Mouse (Mus musculus) WW6 (cell line): ENCODE results near the gene Ergic3.

Experiments
- DNase-seq: peaks from one replicate; pipeline ENCODE4 v3.0.0-alpha.2; 2013; ENCODE audit warnings: low read depth, low spot score

Gene Ergic3

DNA sequence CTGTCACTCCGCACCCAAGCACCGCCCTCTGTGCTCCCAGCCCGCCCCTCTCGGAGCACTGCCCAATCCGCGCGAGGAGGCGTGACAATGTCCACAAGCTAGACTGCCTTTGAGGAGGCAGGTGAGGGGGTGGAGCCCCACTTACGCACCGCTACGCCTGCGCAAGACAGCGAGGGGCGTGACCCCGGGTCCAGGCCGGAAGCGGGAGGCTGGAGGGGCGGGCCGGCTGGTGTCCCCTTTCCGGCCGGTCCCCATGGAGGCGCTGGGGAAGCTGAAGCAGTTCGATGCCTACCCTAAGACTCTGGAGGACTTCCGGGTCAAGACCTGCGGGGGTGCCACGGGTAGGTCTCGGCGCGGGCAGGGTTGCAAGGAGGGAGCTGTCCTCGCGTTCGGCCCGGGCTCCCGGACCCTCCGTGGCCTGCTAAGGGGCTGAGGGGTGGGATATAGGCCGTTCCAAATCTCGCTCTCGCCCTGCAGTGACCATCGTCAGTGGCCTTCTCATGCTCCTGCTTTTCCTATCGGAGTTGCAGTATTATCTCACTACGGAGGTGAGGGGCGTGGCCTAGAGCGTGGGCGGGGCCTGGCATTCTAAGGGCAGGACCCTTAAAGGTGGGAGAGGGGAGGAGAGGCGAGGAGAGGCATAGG is at the start of gene Ergic3, which contains the start of gene 6430550D23Rik:
TSS of gene Ergic3 (plus strand) at position 158 of the 645 bp plus-strand sequence.
TSS of gene 6430550D23Rik (minus strand) at position 90 of the 645 bp plus-strand sequence.
- DNase-seq = peak; percentile 98

DNA sequence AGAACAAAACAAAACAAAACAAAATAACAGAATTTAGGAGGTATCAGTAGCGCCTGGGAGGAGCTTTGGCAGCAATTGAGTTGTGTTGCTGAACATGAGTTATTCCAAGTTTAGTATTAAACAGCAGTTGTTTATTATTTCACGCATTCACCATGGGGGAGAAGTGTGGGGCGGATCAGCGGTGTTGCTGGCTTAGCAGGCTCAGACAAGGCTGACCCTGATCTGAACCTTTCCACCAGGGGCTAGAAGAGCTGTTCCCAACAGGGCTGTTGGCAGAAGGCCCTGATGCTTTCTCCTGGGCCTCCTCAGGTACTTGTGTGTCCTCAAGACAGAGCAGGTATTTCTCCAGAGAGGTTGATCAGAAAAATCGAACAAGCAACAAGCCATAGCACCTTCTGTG is 47.9 kb upstream of the Ergic3 start:
- DNase-seq = no peak

DNA sequence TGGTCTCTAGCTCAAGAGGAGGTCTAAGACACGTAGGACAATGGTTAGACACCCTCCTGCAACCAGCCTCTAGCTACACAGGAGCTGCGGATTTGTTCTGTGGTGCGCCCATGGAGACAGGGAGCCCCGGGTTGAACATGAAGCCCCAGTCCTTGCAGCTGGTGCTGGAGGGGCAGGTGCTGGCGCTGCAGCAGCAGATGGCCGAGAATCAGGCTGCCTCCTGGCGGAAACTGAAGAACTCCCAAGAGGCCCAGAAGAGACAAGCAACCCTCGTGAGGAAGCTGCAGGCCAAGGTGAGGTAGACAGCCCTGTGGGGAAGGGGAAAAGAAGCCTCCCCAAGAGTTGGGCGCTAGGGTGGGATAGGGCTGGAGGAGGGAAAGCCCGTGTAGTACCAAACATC is 46.0 kb upstream of the Ergic3 start:
- no peak for DNase-seq

DNA sequence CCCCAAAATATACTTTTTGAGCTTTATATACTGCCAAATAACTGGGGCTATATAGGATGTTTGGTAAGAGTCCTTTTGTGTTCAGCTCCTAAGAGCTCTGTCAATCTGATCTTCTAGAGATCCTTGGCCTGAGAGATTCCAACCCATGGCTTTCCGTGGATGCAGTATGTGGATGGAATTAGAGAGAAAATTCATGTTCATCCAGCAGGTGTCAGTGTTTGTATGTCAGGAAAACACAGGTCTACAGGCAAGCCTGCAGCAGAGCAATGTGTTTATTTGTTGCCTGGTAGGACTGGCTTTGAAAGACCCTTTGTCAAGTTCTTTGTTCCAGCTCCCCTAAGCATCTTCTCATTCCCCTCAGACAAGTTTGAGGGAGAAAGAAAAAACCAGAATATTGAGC is 44.9 kb upstream of the Ergic3 start:
- DNase-seq = no peak

DNA sequence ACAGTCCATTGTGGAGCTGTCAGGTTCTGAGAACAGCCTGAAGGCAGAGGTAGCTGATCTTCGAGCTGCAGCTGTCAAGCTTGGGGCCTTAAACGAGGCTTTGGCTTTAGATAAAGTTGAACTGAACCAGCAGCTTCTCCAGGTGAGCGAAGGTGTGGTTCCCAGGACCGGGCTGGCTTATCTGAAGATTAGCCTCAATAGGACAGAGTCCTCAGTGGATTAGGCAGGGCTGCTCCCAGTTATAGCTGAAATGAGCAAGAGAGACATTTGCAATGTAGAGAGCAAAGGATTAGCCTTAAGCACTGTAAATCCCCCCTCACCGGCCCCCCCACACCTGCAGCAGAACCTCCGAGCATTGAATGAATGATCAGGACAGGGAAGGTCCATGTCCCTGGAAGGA is 34.5 kb upstream of the Ergic3 start:
- no peak for DNase-seq

DNA sequence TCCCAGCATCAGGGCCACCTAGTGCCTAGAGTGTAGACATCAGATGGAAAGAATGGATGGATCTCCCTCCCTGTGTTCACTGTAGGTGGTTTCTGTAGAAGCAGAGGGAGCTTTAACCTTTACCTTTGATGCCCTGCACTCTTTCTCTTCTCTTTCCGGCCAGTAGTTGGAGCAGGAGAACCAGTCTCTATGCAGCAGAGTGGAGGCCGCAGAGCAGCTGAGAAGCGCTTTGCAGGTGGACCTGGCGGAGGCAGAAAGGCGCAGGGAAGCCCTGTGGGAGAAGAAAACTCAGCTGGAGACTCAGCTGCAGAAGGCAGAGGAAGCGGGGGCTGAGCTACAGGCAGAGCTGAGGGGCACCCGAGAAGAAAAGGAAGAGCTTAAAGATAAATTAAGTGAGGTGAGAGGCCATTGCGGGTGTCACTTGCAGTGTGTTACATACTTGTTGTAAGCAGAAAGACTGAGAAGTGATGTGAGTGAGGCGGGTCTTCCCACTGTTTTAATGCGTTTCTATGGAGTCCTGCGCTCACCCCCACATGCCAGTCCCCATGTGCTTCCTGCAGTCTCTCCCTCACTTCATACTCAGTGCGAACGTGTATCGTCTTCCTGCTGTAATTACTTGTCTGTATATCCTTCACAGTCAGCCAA is 33.6 kb upstream of the Ergic3 start:
- DNase-seq = no peak

DNA sequence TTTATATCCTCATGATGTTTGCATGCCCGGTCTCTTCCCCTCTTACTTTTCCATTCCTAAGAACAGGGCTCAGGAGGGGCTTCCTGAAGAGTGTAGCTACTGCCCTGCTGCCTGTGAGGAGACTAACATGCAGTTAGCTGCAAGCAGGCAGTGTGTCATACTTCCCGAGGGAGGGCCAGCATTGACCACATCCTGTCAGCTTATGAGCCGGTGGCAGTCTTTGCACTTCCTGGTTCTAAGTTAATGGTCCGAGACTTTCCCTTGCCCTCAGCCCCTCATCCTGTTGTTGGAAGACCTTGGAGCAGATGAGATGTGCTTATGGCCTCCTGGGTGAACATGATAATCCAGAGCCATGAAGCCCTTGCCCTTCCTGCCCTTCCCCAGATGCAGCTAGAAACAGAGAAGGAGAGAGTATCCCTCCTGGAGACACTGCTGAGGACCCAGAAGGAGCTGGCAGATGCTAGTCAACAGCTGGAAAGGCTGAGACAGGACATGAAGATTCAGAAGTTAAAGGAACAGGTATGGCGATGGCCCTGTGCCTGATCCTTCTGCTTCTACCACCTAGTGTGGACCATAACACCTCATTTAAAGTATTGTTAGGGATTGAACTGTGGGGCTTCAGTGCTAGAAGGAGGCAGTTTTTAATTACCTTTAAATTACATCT is 28.4 kb upstream of the Ergic3 start:
- DNase-seq = no peak

DNA sequence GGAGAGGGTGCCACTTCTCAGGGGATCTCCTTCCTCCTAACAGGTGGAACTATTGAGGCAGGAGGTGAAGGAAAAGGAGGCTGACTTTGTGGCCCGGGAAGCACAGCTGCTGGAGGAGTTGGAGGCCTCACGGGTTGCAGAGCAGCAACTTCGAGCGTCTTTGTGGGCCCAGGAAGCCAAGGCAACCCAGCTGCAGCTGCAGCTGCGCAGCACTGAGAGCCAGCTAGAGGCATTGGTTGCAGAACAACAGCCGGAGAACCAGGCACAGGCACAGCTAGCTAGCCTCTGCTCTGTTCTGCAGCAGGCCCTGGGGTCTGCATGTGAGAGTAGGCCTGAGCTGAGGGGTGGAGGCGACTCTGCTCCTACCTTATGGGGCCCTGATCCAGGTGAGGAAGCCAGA is 22.1 kb upstream of the Ergic3 start:
- no peak for DNase-seq

DNA sequence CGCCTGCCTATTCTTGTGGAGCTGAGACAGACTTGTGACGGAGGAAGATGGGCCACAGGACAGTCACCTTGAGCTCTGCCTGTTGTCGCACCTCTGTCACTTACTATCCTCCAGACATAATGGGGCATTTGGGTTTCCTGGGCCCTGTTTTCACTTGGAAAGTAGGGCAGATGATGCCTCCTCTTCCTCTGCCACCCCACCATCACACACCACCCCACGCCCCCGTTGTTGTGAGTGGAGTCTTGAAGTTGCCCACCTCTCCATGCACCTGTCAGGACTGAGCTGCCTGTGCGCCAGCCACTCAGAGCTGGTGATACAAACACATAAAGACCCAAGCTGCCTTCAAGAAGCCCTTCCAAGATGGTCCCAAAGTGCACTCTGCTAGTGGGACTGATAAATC is 20.7 kb upstream of the Ergic3 start:
- DNase-seq = no peak

DNA sequence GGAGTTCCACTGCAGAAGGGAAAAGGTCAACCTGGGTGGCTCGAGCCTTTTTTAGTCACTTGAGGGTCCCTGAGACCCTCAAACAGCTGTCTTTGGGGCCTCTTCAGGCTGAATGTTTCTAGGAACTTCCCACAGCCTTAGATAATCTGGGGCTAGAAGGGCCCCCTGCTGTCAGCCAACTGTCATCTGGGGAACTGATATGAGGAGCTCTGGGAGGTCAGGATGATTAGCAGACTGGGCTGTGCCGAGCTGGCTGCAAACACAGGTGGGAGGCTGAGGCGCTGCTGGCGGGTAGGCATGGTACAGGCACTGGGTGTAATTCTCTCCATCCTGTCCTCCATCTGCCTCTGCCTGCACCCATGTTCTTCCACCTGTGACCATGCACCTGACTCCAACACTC is 18.8 kb upstream of the Ergic3 start:
- no peak for DNase-seq

DNA sequence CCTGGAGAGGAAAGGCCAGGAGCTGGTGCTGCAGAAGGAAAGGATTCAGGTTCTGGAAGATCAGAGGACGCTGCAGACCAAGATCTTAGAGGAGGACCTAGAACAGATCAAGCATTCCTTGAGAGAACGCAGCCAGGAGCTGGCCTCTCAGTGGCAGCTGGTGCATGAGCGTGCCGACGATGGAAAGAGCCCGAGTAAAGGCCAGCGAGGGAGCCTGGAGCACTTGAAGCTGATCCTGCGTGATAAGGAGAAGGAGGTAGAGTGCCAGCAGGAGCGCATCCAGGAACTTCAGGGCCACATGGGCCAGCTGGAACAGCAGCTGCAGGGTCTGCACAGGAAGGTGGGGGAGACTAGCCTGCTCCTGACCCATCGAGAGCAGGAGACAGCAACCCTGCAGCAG is 16.7 kb upstream of the Ergic3 start:
- no peak for DNase-seq

DNA sequence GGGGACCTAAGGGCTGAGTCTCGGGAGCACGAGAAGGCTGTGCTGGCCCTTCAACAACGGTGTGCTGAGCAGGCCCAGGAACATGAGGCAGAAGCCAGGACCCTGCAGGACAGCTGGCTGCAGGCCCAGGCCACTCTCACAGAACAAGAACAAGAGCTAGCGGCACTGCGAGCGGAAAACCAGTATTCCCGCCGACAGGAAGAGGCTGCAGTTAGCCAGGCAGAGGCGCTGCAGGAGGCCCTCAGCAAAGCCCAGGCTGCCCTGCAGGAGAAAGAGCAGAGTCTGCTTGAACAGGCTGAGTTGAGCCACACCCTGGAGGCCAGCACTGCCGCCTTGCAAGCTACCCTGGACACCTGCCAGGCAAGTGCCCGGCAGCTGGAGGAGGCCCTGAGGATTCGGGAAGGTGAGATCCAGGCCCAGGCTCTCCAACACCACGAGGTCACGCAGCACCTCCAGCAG is 16.0 kb upstream of the Ergic3 start:
- DNase-seq = no peak

DNA sequence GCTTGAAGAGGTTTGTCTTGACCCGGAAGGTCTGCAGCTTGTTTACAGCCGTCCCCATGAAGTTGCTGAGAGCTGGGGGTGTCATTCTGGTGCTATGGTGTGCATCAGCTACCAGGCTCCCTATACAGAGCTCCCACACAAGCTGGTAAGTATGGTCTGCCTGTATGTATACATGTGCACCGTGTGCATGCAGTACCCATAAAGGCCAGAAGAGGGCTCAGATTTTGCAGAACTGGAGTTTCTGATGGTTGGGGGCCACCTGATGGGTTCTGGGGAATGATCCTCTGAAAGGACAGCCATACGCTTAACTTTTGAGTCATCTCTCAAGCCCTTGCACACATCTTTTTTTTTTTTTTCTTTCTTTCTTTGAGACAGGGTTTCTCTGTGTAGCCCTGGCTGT is 2.5 kb upstream of the Ergic3 start:
- DNase-seq = peak; percentile 43

DNA sequence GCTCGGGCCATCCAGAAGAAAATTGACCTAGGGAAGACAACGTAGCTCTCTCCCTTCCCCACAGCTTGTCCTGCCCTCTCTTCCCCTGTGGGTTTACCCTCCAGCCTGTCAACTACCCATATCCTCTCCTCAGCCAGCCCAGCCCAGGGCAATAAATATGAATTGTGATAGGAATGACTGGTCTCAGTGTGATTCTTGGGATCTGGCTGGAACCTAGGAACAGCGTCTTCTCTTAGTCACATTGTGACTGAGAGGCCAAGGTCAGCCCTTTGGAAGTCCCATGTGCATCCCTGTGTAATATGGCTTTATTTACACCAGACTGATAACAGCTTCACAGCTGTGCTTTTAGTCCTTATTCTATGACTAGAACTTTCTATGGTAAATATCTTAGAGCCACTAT is 10.3 kb downstream of the Ergic3 start:
- no peak for DNase-seq

DNA sequence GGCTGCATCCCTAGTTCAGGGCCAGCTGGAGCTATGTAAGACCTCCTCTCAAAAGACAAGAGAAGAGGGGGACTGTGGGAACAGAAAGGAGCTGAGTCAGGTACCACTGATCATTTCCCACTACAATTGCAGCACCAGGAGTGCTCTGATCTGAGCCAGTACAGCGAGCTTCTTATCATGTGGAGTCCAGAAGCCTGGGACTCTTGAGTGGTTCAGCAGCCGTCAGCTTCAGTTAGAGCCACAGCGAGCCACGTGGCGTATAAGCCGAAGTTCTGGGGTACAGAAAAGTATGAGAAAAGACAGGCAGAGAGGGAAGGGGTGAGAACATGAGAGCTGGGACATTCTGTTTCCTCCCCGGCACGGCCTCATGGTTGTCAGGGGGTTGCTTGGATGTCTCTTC is 13.4 kb downstream of the Ergic3 start:
- DNase-seq = no peak

DNA sequence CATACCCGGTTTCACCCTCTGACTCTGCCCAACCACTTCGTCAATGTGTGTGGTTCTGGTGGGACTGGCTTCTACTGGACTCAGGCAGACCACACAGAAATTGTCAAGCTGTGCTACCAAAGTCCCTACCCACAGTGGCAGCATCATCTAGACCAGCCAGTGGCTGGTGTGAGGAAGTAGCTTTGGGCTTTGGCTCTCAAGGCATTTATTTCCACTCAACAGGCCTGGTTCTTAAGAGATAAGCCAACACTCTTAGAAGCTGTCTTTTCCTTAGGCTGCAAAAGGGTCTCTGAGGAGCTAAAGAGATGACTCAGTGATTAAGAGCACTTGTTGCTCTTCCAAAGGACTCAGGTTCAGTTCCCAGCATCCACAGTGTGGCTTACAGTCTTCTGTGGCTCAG is 13.9 kb downstream of the Ergic3 start:
- DNase-seq = no peak

DNA sequence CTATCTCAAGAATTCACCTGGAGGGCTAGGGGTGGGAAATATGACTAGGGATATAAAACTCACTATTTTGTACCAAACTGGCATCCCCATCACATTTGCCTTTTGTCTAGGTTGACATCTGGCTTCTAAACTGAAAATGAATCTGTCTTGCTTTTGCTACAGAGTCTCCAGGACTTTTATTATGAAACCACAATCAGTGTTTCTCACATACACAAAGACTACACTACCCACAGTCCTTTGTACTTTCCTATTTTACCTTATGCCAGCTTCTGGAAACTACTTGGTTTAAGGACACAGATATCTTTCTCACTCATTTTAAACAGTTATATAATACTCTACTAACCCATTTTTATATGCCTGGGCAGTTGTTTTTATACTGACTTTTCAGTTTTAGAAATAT is 17.6 kb downstream of the Ergic3 start:
- no peak for DNase-seq

DNA sequence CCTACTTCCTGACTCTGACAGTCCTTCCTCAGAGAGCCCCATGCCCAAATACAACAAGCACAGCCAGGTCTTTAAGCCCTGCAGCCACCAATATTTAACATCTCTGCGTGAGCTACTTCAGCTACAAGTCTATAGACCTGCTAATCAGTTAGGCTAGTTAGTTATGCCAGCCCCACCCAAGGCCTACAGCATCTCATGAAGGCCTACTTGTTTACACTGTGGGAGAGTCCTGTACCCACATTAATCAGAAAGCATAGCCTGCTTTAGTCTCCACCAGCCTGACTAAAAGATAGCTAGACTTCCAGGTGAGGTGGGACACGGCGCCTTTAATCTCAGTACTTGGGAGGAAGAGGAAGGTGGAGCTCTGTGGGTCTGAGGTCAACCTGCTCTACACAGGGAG is 31.5 kb downstream of the Ergic3 start:
- DNase-seq = no peak

DNA sequence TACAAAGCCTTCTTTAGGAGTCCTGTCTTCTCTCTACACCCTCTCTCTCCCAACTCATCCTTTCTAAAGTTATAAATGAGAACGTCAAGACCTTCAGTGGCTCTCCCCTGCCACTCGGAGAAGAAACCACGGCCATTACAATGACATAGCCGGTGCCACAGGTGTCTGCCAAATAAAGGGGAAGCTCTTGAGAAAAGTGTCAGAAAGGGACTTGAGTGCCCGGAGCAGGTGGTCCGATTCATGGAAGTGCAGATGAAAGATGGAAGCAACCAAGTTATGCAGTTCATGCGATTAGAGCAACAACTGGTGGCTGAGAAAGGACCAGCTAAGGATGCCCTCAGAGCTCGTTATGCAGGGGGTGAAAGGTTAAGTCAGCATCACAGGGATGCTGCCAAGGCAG is 35.1 kb downstream of the Ergic3 start:
- DNase-seq = no peak

DNA sequence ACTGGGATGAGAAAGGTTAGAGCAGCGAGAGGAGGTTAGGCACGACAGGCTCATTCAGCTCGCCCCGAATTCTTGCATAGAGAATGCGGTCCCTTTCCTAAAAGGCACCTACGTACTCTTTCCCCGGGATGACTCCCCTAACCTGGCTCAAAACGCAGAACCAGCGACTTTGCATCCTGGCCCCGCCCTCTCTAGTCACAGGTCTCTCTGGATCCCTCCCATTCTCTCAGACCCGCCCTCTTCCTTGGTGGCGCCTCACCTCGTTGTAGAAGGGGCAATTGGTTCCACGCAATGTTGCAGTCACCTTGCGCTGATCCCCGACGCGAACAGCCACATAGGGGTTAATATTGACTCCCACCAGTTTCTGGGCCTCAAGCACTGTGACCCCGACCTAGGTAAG is 40.1 kb downstream of the Ergic3 start:
- DNase-seq = no peak

DNA sequence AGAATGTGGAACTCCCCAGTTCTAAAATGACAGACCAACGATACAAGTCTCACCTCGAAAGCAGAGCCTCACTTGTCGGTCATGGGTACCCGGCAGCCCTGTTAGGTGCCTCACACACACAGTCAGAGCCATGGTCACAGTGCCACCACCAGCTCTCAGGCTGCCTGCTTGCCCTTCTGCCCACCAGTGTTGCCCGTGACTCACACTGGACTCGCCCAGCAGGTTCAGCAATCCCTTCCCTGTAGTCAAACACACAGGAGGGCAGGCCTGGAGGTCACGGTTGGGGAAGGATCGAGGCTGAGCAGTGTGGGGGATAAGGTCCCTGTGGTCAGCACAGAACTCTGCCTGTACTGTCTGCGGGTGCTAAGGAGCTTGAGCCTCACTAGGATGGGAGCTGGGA is 45.0 kb downstream of the Ergic3 start, which contains the start of gene Fer1l4:
TSS of gene Fer1l4 (minus strand) at position 132 of the 400 bp plus-strand sequence.
- DNase-seq = no peak

DNA sequence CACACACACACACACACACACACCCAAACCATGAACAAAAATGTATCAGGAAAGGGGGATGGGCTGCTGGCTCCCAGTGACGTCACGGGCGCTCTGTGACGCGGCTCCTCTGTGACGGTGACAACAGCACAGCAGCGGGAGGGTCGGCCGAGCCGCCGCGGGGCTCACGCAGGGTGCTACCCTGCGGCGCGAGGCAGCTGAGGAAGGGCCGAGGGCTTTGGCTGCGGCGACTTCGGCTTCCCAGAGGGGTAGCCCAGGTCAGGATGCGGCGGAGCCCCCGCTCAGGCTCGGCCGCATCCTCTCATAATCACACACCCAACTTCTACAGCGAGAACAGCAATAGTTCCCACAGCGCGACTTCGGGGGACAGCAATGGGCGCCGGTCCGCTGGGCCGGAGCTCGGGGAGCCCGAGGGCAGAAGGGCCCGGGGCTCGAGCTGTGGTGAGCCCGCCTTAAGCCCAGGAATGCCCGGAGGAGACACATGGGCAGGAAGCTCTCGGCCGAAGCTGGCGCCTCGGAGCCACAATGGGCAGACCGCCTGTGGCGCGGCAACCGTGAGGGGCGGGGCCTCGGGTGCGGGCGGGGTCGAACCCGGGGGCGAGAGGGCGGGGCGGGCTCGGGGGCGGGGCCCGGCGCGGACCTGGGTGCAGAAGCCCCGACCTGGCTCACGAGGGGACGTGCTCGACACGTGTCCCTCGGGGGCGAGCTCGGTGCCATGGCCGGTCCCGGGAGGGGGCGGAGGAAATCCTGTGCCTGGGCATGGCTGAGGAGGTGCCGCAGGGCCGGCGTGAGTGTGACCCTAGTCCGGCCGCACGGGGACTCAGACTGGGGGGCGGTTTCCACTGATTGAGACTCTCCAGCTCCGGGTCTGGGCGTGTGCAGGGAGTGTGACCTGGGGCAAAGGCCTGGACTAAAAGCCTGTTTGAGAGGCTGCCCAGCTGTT is 57.5 kb downstream of the Ergic3 start, which contains the start of gene Spag4:
TSS of gene Spag4 (plus strand) at position 77 of the 943 bp plus-strand sequence.
- DNase-seq = peak; percentile 43
